Comparison of ENCODE assay signal across 8 mouse cellular contexts in the genomic region with DNA sequence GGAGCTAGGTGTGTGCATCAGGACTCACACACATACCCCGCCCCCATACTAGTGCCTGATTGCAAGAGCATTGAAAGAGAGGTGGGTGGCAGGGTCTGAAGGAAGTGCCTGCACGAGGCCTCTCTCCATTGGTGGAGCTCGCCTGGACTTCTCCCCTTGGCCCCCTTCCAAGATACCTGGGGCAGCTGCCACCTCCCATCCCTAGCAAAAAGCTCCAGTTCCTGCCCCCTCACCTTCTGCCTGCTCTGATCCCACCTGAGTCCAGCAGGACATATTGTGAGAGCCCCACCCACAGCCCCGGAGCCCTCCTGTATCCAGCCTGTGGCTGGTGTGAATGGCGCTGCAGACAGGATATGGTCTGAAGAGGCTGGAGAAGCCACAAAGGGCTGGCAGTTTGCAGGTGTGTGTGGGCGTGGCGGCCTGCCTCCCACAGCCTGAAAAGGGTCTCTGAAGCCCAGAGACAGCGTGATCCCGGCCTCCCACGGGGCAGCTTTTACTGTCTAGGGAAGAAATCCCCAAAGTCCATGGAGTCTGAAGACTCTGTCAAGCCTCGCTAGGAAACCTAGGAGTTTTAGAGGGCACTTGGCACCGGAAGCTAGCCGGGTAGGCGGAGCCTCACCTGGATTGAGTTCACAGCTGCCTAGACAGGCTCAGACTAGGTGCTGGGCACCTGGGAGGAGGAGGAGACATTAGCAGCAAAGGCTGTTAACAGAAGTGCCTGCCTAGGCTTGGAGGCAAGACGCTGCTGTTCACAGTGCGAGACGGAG. TPM values are rescaled to one million over a fixed set of nuclear protein-coding genes. Genes with fewer than 3 reads are reported as not detected.
DNase-seq lines count a peak whose midpoint lies in the region; ATAC-seq lines count a peak whose summit lies in the region.

No protein-coding gene starts in this region.

- peak overlapping the region; percentile 49 for H3K4me3 ChIP-seq in kidney, embryonic 16.5 days (ENCODE audit: low read length)

- ATAC-seq in kidney, embryonic 16.5 days (ENCODE audit: low FRiP score, low TSS enrichment), result peak; percentile 71

- H3K9ac ChIP-seq in kidney, embryonic 16.5 days (replicated peaks; ENCODE audit: low read length), result peak overlapping the region; percentile 69

- H3K27ac ChIP-seq in kidney, embryonic 16.5 days (ENCODE audit: low read length), result peak overlapping the region; percentile 96

- H3K27me3 ChIP-seq in kidney, embryonic 16.5 days (ENCODE audit: insufficient read depth, low read length), result no peaks in the 10 kb centered on the region

- peaks cover 44% of the 10 kb centered on the region for H3K4me1 ChIP-seq in kidney, embryonic 16.5 days (ENCODE audit: insufficient read depth, low read length)

- H3K4me2 ChIP-seq in kidney, embryonic 16.5 days (replicated peaks; ENCODE audit: low read depth, low read length), result peak overlapping the region; percentile 55

- peak; percentile 89 for DNase-seq in heart, adult 11 months
- DNase-seq in heart, postnatal 10 days, result no peak
- DNase-seq in fat pad, adult 2 months (ENCODE audit: extremely low read depth, low read depth, low spot score), result peak; percentile 65
- DNase-seq in lung, postnatal 4 days, result peak; percentile 69 to 83
- DNase-seq in thymus, postnatal 25 days, result peak; percentile 79
- DNase-seq in right cerebral cortex, postnatal 14 days, result no peak
- DNase-seq in adrenal gland, postnatal 10 days, result no peak

- no peaks in the 10 kb centered on the region for H3K9me3 ChIP-seq in kidney, embryonic 16.5 days (ENCODE audit: low read length)

- no peaks in the 10 kb centered on the region for H3K36me3 ChIP-seq in kidney, embryonic 16.5 days (ENCODE audit: insufficient read depth, low read length)

- WGBS in kidney, embryonic 16.5 days, result 15% methylated on average over 17 of the region's 17 CpGs

- intact Hi-C loops in heart, postnatal 10 days (cut with DNase I), result no loop called here

RNA-seq across cellular contexts. Expression of gene Adgrg1, which starts 2.3 kb away (rescaled TPM):
- total RNA-seq in heart, postnatal 10 days (2021), result 10 to 100 TPM; 36.6 to 61.8 TPM
- 66.2 and 67.8 TPM in 2 replicates for polyA plus RNA-seq in kidney, embryonic 16.5 days (2015; fragmentation: Nextera tagmentation; extraction: Ambion mirVana)
- 10 to 100 TPM; 35.9 to 48.9 TPM for total RNA-seq in adrenal gland, postnatal 10 days (2021)

RNA-seq across cellular contexts. Expression of gene Adgrg3, which starts 40.7 kb away (rescaled TPM):
- 1 to 10 TPM; 2.0 to 3.4 TPM for total RNA-seq in heart, postnatal 10 days (2021)
- polyA plus RNA-seq in kidney, embryonic 16.5 days (2015; fragmentation: Nextera tagmentation; extraction: Ambion mirVana), result 5.0 and 5.1 TPM in 2 replicates
- 1 to 10 TPM; 4.0 to 4.5 TPM for total RNA-seq in adrenal gland, postnatal 10 days (2021)

RNA-seq across cellular contexts. Expression of gene Adgrg5, which starts 53.3 kb away (rescaled TPM):
- total RNA-seq in heart, postnatal 10 days (2021), result under 1 TPM; 0.31 to 0.42 TPM
- 0.05 and 0.08 TPM in 2 replicates for polyA plus RNA-seq in kidney, embryonic 16.5 days (2015; fragmentation: Nextera tagmentation; extraction: Ambion mirVana)
- total RNA-seq in adrenal gland, postnatal 10 days (2021), result under 1 TPM; 0.27 to 0.82 TPM

RNA-seq across cellular contexts. Expression of gene Ccdc102a, which starts 58.9 kb away (rescaled TPM):
- total RNA-seq in heart, postnatal 10 days (2021), result 10 to 100 TPM; 15.3 to 16.0 TPM
- polyA plus RNA-seq in kidney, embryonic 16.5 days (2015; fragmentation: Nextera tagmentation; extraction: Ambion mirVana), result 20.1 and 21.0 TPM in 2 replicates
- total RNA-seq in adrenal gland, postnatal 10 days (2021), result 10 to 100 TPM; 11.0 to 11.7 TPM

Comparison
In these comparisons a context has a peak if more than half of its experiments do, and no peak if none do; other contexts are left out.
1. DNase-seq: peak in heart, adult 11 months (single experiment), fat pad, adult 2 months (single experiment), lung, postnatal 4 days (2 of 2) and thymus, postnatal 25 days (single experiment); none in heart, postnatal 10 days (0 of 2), right cerebral cortex, postnatal 14 days (single experiment) and adrenal gland, postnatal 10 days (single experiment).